Mouse (Mus musculus) spleen, adult 12 weeks (tissue): ENCODE data around the gene Zfpm1.
"Not testable (repeated sequence)": the region's sequence is repeated elsewhere in the genome, so short reads cannot be mapped to it uniquely, and the experiment has no call there.

Source experiments
- DNase-seq: peaks from one replicate; pipeline ENCODE4 v3.0.0; 2022; ENCODE audit warnings: low spot score

Zfpm1 gene

GRCm38 (mm10) chr8:122299581-122300254 is 17.8 kb downstream of the Zfpm1 start:
- no peak for DNase-seq

- DNase-seq, result no peak
Observed at GRCm38 (mm10) chr8:122301081-122301480, 19.1 kb downstream of the Zfpm1 start.

- no peak for DNase-seq
Observed at GRCm38 (mm10) chr8:122301866-122302265, 19.9 kb downstream of the Zfpm1 start.

GRCm38 (mm10) chr8:122303451-122303850 is 21.5 kb downstream of the Zfpm1 start:
- no peak for DNase-seq

GRCm38 (mm10) chr8:122304058-122304457 is 22.1 kb downstream of the Zfpm1 start:
- no peak for DNase-seq

- DNase-seq, result no peak
Observed at GRCm38 (mm10) chr8:122306660-122307399, 24.9 kb downstream of the Zfpm1 start.

- no peak for DNase-seq
Observed at GRCm38 (mm10) chr8:122307836-122308235, 25.9 kb downstream of the Zfpm1 start.

- peak; percentile 79 for DNase-seq
Observed at GRCm38 (mm10) chr8:122309272-122309671, 27.3 kb downstream of the Zfpm1 start.

- no peak for DNase-seq
Observed at GRCm38 (mm10) chr8:122311115-122311514, 29.2 kb downstream of the Zfpm1 start.

- no peak for DNase-seq
Observed at GRCm38 (mm10) chr8:122312553-122312952, 30.6 kb downstream of the Zfpm1 start.

GRCm38 (mm10) chr8:122313310-122313709 is 31.4 kb downstream of the Zfpm1 start:
- peak; percentile 58 for DNase-seq

GRCm38 (mm10) chr8:122314899-122315496 is 33.1 kb downstream of the Zfpm1 start:
- no peak for DNase-seq

- no peak for DNase-seq
Observed at GRCm38 (mm10) chr8:122316402-122316801, 34.5 kb downstream of the Zfpm1 start.

GRCm38 (mm10) chr8:122317918-122318475 is 36.1 kb downstream of the Zfpm1 start:
- no peak for DNase-seq

GRCm38 (mm10) chr8:122319045-122319707 is 37.2 kb downstream of the Zfpm1 start:
- no peak for DNase-seq

GRCm38 (mm10) chr8:122319708-122320075 is 37.8 kb downstream of the Zfpm1 start:
- DNase-seq, result no peak

- no peak for DNase-seq
Observed at GRCm38 (mm10) chr8:122320541-122320940, 38.6 kb downstream of the Zfpm1 start.

GRCm38 (mm10) chr8:122321455-122321921 is 39.5 kb downstream of the Zfpm1 start:
- DNase-seq, result peak; percentile 86

GRCm38 (mm10) chr8:122322126-122322525 is 40.2 kb downstream of the Zfpm1 start:
- DNase-seq, result no peak

- DNase-seq, result no peak
Observed at GRCm38 (mm10) chr8:122322792-122323191, 40.9 kb downstream of the Zfpm1 start.

- not testable (repeated sequence) for DNase-seq
Observed at GRCm38 (mm10) chr8:122323951-122324402, 42.0 kb downstream of the Zfpm1 start.

GRCm38 (mm10) chr8:122325196-122325595 is 43.3 kb downstream of the Zfpm1 start:
- no peak for DNase-seq
